Mouse (Mus musculus) heart, postnatal 25 days (tissue): Measurements from ENCODE around the gene Oaz2. TPM values are rescaled to one million over a fixed set of nuclear protein-coding genes. Genes with fewer than 3 reads are reported as not detected.
"Not testable (repeated sequence)": the region's sequence is repeated elsewhere in the genome, so short reads cannot be mapped to it uniquely, and the experiment has no call there.

Source experiments
- DNase-seq: peaks from one replicate; pipeline ENCODE4 v3.0.0; 2022; ENCODE audit warnings: low spot score
- intact Hi-C: fragments of 180-260 bp; cut with DNase I; formaldehyde crosslinking; loops from one replicate; pipeline ENCODE4 v1.15.1; 2025
- total RNA-seq, 2 experiments: library from RNA; stranded (reverse); gene quantifications; 2 replicates each; pipeline ENCODE4 v1.2.3; 2021

The Oaz2 gene
- total RNA-seq, 2 experiments from 2014 or later = 249 to 259 TPM

DNA sequence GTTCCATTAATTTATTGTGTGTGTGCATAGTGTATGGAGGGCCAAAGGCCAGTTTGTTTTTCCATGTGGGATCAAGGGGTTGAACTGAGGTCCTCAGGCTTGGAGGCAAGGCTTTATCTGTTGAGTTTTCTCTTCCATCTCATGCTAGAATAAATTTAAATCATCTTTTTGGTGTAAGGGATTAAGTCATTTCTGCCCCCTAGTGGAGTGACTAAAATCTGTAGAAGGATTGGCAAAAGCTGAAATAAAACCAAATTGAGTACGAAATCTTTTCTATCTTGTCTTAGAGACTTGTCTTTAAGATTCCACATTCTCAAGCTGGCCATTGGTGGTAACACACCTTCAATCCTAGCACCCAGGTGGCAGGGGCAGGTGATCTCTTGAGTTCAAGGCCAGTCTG, 15.2 kb downstream of the Oaz2 start:
- intact Hi-C loops = loop anchor here (1.0 kb wide), 1 partner anchor 16 kb away; no protein-coding TSS in a partner anchor
- DNase-seq = no peak

DNA sequence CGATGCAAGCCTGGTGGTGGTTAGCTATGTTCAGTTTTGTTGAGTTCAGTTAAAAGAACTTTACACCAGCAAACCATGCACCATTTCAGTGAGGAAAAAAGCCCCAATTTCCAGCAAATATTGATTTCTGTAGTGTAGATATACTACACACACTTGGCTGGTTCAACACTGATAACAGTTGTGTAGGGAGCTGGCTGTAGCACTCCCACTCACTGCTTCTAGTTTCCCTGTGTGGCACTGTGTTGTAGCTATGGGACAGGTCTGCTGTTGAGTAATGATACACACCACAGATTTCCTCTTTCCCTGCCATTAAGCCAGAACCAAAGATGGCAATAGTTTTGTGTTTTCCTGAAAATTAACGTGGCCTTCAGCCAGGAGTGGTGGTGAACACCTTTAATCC, 16.9 kb downstream of the Oaz2 start:
- no peak for DNase-seq
- intact Hi-C loops = no loop called here

DNA sequence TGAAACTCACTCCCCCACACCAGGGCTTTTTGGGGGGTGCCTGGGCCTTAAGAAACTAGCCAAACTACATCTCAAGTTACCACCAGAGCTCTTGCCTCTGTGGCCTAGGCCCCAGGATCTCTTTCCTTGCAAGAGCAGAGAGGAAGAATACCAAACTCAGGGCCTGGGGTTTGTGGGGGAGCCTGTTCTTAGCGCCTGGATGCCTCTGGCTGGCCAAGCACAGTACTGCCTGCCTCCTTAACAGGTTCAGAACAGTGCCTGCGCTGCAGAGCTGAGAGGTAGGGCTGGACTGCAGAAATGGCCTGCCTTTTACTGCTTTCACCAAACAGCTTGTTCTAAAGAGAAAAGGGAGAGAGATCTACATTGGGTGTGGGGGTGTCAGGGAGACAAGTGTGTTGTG, 22.1 kb downstream of the Oaz2 start:
- DNase-seq = not testable (repeated sequence)
- intact Hi-C loops = loop anchor here (10.0 kb wide), 1 partner anchor 315 kb away; no protein-coding TSS in a partner anchor

DNA sequence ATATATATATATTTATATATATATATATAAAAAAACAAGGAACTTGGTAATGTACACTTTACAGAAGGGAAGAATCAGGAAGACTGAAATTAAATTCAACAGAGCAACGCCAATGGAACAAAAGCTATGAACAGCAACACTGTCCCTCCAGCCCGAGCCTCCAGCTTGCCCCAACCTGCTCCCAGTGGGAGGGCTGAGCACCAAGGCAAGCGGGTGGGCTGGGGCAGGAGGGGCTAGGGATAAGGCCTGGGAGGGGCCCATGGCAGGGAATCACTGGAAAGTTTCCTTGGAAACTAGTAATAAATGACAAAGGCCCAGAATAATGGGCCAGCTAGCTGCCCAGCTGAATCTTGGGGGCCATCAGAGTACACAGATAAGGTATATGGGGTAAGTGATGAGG, 24.7 kb downstream of the Oaz2 start:
- intact Hi-C loops = loop anchor here (10.0 kb wide), 1 partner anchor 312 kb away; no protein-coding TSS in a partner anchor
- no peak for DNase-seq

DNA sequence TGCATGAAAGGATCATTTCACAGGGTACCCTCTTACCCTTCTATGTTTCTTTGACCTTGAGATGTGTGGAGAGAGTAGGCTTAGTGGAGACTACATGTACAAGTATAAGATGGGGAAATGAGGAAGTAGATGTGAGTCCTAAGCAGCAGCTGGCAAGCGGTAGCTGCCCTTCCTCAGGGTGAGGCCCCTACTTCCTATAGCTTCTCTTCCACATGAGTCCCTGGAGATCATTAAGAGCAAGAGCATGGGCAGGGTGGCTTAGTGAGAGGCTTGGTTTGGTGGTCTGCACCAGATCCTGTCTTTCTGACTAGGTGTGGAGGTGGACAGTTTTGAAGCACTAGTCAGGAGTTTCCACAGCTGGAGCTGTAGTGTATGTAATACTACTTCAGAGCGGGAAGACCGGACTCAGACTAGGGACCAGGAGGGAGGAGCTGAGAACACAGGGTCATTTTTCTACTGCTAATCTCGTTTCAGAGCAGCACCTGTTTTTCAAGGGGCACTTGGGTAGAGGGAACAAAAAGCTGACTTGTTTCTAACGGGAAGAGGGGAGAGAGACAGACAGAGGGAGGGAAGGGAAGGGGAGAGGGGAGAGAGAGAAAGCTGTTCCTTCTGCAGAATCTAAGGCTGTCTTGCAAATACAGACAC, 25.3 kb downstream of the Oaz2 start:
- no peak for DNase-seq

DNA sequence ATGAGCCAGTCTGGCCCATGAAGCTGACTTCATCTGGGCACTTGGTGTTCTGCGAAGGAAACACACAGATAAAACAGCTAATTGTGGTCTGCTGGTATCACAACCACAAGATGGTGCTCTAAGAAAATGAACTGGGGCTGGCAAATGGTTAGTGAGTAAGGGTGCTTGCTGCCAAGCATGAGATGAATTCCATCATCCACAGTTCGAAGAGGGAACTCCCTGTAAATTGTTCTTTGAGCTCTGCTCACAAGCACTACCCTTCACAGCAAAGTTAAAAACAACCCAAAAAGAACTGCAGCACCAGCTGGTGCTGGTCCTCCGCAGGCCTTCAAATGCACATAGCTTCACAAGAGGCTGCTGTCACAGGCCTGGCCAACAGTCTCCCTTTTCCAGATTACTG, 27.8 kb downstream of the Oaz2 start:
- peak; percentile 12 for DNase-seq
- intact Hi-C loops = loop anchor here (2.0 to 10.0 kb wide), 3 partner anchors 135 to 309 kb away; no protein-coding TSS in a partner anchor

More for the DNA sequence above, 25.3 kb downstream of the Oaz2 start:
- intact Hi-C loops = loop anchor here (10.0 kb wide), 1 partner anchor 312 kb away; no protein-coding TSS in a partner anchor

DNA sequence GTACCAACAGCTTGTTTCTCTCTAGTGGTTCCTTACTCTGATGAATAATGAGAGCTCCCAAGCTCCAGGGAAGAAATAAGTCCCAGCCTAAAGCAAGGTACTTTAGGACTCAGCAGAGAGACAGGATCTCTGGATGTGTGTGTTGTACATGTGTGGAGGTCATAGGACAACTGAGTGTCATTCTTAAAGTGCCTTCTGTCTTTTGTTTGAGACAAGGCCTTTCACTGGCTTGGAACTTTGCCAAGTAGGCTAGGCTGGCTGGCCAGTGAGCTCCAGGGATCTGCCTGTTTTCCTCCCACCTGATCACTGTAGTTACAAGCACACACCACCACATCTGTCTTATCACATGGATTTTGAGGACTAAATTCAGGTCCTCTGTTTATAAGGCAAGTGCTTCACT, 28.5 kb downstream of the Oaz2 start:
- intact Hi-C loops = loop anchor here (10.0 kb wide), 1 partner anchor 308 kb away; no protein-coding TSS in a partner anchor
- DNase-seq = no peak

DNA sequence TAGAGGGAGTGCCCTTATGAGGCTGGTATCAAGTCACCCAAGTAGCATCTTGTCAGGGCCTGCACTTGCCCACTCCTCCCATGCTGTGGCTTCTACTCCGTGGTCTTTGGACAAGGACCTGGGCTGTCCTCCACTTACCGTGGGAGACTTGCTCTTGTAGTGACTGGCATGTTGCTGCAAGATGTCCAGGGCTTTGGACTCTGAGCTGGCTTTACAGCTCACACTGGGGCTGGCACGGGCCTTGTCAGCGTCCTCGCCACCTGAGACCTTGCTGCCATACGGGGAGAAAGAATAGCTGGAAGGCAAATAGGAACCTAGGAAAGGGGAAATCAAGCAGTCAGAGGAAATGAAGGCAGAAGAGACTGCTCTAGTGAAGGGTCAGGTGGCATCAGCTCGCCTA, 29.6 kb downstream of the Oaz2 start:
- intact Hi-C loops = loop anchor here (10.0 kb wide), 1 partner anchor 307 kb away; no protein-coding TSS in a partner anchor

DNA sequence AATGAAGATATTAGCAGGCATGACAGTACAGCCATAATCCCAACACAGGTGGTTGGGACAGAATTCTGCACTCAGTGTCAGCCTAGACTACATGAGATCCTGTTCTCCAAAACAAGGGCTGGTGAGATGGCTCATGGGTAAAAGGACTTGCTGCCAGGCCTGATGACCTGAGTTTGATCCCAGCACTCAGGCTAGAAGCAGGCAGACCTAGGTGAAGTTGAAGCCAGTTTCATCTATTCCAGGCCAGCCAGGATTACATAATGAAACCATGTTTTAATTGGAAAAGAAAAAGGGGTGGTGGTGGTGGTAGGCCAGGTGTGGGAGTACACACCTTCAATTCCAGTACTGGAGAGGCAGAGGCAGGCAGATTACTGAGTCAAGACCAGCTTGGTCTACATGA, 30.2 kb downstream of the Oaz2 start:
- intact Hi-C loops = loop anchor here (10.0 kb wide), 1 partner anchor 307 kb away; no protein-coding TSS in a partner anchor
- no peak for DNase-seq

More for the DNA sequence above, 29.6 kb downstream of the Oaz2 start:
- no peak for DNase-seq

DNA sequence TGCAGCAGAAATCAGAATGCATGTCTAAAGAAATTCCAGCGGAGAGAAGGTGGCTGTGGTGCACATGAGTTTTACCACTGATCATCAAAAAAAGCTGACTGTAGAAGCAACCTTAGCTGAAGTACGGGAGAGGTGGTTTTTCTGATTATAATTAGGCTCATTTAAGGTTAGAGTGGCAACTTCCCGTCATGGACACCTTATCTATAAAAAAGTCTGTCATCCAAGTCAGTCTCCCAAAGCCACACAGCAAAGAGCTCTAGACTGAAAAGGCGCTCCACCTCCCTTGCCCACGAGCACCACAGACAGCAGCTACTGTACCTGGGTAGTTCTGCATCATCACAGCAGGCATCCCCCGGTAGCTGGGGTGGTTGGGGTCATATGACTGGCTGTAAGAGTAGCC, 32.7 kb downstream of the Oaz2 start:
- intact Hi-C loops = no loop called here
- DNase-seq = no peak

DNA sequence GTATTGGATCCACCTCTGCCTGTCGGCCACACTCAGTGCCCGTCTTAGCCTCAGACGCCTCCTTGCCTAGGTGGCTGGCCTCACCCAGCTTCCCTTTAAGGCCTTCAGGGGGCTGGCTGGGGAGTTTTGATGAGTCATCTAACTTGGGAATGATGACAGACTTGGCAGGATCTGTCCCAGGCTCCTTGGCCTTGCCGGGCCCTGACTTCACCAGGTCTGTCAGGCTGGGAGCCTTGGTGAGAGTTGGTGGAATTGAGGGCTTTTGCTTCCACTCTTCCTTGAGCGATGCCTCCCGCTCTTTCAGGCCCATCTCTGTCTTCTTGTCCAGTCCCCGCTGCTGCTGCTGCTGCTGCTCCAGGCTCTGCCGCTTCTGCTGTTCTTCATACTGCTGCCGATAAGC, 34.5 kb downstream of the Oaz2 start:
- intact Hi-C loops = no loop called here
- no peak for DNase-seq

DNA sequence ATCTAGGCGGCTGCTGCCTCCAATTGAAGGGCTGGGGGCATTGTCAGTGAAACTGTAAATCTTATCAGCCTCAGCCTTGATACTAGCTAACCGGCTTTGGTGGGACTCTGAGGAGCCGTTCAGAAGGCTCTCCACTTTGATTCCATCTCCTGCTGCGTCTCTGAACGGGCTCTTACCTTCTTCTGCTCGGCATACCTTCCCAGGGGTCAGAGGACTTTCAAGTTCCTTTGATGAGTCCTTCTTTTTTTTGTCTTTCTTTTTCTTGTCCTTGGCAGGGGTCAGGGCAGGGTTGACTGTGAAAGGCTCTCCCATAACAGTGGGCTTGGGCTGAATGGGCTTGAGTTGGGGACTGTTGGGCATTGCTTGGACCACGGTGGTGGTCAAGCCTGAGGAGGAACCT, 35.4 kb downstream of the Oaz2 start:
- intact Hi-C loops = no loop called here
- no peak for DNase-seq

DNA sequence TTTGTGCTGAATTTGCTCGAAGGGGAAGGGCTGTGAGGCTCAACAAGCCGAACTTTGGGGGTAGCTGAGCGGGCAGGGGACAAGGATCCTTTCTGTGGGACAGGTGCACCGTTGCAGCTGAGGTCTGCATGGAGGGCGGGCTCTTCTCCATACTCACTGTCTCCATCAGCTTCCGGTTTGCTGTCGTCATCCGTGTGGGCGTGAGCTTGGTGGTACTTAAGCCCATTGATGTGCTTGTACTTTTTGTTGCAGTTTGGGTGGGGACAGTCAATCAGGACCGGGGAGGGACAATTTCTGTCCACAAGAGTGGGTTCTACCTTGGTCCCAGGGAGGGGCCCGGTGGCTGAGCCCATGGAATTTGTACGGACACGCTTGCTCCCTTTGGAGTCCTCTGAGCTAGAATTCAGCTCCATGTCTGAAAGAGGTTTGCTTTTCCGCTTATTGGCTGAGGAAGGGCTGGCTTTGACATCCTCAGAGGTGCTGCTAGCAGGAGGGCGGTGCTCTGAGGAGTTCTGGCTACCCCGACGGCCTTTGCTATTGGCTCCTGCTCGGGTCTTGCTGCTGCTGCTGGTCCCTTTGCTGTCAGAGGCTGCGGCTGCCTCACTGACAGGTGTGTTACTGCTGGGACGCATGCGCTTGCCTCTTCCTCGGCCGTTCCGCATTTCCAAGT, 36.3 kb downstream of the Oaz2 start:
- DNase-seq = no peak
- intact Hi-C loops = no loop called here

DNA sequence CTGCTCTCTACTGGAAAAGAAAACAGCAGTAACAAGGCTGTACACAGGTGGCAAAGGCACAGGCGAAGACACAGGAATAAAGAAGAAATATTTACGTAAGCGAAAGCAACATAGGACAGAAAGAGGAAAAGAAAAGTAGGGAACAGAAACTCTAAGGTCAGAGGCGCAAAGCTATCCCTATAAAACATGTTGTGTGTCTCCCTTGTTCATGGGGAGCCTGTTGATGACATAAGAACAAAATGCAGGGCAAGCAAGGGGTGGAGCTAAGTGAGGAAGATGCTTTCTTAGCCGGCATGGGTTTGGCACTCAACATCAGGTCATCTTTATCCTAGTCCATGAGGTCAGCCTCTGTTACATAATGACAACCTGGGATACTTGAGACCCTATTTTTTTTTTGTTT, 50.4 kb downstream of the Oaz2 start:
- intact Hi-C loops = no loop called here

DNA sequence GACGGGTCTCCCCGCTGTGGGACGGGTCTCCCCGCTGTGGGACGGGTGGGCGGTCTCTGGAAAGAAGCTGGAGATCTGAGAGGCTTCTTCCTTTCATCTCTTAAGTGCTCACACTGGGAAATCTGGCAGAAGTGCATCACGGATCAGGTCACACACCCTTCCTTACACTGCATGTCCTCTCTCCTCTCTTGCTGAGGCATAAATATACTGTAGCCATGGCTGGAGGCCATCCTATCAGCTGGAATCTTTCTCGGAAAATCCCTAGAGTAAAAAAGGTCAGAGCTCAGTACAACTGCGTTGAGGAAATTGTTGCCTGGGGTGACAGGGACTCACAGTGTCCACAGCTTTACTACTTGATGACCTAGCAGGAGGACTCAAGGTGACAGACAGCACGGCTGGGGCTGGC, 53.4 kb downstream of the Oaz2 start:
- intact Hi-C loops = no loop called here
- DNase-seq = no peak

More for the DNA sequence above, 50.4 kb downstream of the Oaz2 start:
- DNase-seq = no peak

DNA sequence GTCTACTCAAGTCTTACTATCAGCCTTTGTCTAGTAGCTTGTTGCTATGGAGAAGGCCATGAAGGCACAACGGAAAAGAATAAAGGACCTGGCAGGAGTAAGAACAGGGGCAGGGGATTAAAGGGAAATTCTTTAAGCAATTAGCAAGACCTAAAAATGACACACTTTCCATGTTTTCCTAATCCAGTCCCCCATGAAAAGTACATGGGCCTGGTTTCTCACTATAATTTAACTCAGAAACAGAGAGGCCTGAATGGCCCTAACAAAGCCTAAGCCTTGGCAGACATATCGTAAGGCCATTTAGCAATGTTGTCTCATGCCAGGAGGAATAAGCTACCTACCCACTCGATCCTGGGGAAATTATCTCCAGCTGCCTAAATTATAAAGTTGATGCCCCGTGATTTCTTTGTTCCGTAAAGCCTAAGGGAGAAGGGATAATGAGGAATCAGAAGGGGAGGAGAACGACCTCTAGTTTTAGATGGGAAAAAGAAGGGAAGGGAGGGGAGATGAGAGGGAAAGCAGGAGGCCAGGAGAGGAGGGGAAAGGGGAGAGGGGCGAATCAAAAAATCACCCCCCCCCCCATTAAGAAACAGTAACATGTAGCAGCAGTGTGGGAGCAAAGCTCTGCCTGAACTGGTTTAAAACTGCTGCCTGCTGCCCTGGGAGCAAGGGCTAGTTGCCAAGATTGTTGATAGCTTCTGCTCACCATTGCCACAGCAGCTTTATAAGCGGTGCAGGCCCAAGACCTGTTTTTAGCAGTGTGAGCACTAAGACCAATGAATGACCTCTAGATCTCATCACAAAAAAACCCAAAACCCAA, 56.9 kb downstream of the Oaz2 start:
- no peak for DNase-seq
- intact Hi-C loops = no loop called here

DNA sequence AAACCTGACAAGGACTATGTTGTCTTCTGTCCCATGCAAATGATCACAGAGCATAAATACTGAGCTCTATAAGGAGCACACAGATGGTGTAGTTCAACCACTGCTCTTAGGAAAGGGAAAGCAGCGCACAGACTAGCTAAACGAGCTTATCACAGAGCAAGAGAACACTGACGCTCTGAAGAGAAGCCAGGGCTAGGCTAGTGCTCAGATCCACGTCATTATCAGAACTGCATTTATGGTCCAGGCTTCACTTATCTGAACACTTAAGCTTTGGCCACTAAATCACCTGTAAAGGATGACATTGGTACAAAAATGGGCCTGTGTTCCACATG, 57.5 kb downstream of the Oaz2 start:
- DNase-seq = no peak
- intact Hi-C loops = no loop called here

DNA sequence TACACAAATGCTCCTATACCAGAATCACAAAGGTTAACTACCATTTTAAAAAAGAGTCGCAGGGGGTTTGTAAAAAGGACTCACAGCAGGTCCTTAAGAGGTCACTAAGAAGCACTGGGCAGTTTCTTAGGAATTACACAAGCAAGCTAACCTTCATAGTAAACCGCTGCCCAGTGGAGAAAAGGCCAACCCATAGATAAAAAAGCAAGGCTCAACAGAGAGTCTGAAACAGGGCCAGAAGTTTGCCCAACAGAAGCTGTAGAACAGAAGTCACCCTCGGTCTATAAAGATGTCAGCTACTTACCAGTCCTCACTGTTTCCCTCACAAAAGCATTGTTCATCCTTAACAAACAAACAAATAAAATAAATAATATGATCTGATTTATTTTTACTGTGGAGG, 58.6 kb downstream of the Oaz2 start:
- no peak for DNase-seq
- intact Hi-C loops = no loop called here

DNA sequence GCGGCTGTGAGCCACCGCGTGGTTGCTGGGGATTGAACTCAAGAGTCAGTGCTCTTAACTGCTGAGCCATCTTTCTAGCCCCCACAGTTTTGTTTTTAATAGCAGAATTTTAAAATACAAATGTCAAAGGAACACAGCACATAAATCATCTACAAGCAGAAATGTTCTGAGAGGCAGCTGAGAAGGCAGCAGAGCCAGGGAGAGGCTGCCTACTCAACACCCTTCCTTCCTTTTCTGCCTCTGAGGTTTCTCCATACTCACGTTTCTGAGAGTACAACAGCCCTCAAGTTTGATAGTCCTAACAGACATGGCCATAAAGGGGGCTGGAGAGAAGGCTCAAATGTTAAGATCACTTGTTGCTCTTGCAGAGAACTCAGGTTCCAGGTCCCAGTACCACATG, 59.7 kb downstream of the Oaz2 start:
- DNase-seq = no peak
- intact Hi-C loops = no loop called here

DNA sequence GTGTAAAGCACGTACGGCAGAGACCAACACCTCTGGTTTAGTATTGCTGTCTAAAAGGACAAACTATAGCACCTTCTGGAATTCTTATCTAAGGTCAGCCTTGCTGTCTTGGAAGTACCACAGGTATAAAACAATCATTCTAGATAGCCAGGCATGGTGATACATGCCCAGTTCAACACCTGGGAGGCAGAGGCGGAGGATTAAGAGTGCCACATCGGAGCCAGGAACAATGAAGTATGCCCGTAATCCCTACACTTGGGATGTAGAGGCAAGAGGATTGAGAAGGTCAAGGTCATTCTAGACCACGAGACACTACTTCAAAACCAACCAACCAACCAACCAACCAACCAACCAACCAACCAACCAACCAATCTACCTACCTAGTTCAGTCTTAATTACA, 60.8 kb downstream of the Oaz2 start:
- DNase-seq = no peak
- intact Hi-C loops = no loop called here

DNA sequence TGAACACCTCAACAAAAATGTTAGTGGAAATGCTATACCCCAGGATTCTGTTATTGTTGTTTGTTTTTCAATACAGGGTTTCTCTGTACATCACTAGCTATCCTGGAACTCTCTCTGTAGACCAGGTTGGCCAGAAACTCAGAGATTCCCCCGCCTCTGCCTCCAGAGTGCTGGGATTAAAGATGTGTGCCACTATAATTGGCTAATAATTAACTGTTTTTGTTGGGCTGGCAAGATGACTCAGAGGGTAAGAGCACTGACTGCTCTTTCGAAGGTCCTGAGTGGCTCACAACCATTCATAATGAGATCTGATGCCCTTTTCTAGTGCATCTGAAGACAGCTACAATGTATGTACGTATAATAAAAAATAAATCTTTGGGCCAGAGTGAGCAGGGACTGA, 67.1 kb downstream of the Oaz2 start:
- intact Hi-C loops = no loop called here
- no peak for DNase-seq
